Mouse (Mus musculus) midbrain, embryonic 16.5 days (tissue): ENCODE measurements around the gene Sh3rf3. TPM values are rescaled to one million over a fixed set of nuclear protein-coding genes. Genes with fewer than 3 reads are reported as not detected.
A peak's percentile ranks its signal among the peaks of the same experiment; 100 is the strongest.

ENCODE experiments used
- ATAC-seq: fragments of 200-750 bp; cut with Nextera tagmentation; 2 replicates; pipeline ENCODE4 v1.8.0; 2017; ENCODE audit warnings: moderate TSS enrichment
- H3K27ac ChIP-seq: fragments of 300-500 bp; sonication (generic); 2 replicates; pipeline ENCODE4 v1.5.1; 2014; ENCODE audit warnings: mild to moderate bottlenecking, low read length, mixed read lengths
- H3K27me3 ChIP-seq: fragments of 300-500 bp; sonication (generic); 2 replicates; pipeline ENCODE4 v1.6.1; 2014; ENCODE audit warnings: low read depth, low read length, mixed read lengths; ENCODE audit not compliant: control insufficient read depth, insufficient read depth
- H3K36me3 ChIP-seq: fragments of 300-500 bp; sonication (generic); 2 replicates; pipeline ENCODE4 v1.6.1; 2014; ENCODE audit warnings: mild to moderate bottlenecking, low read length, moderate library complexity, mixed read lengths; ENCODE audit not compliant: control insufficient read depth, insufficient read depth
- H3K4me1 ChIP-seq: fragments of 300-500 bp; sonication (generic); 2 replicates; pipeline ENCODE4 v1.6.1; 2014; ENCODE audit warnings: mild to moderate bottlenecking, low read length, mixed read lengths; ENCODE audit not compliant: control insufficient read depth, insufficient read depth
- H3K4me2 ChIP-seq: fragments of 300-500 bp; sonication (generic); 2 replicates; pipeline ENCODE4 v1.6.1; 2014; ENCODE audit warnings: mild to moderate bottlenecking, low read length, mixed read lengths
- H3K4me3 ChIP-seq: fragments of 300-500 bp; sonication (generic); 2 replicates; pipeline ENCODE4 v1.5.1; 2014; ENCODE audit warnings: low read depth, mild to moderate bottlenecking, low read length, moderate library complexity, mixed read lengths
- H3K9ac ChIP-seq: fragments of 300-500 bp; sonication (generic); 2 replicates; pipeline ENCODE4 v1.6.1; 2014; ENCODE audit warnings: low read depth, low read length, mixed read lengths
- H3K9me3 ChIP-seq: fragments of 300-500 bp; sonication (generic); replicated peaks from 2 replicates; pipeline ENCODE4 v1.6.1; 2014; ENCODE audit warnings: mild to moderate bottlenecking, low read length, mixed read lengths; ENCODE audit not compliant: control insufficient read depth, poor library complexity, severe bottlenecking
- WGBS: fragments of 180-500 bp; shearing (Covaris S2); extraction: QIAGEN DNeasy Blood & Tissue Kit; methylation state at CpG from one replicate; pipeline ENCODE4 v1.1.7; 2014; 5-methylcytosine and 5-hydroxymethylcytosine counted together
- polyA plus RNA-seq: library from polyadenylated mRNA; unstranded; fragments of >200 nt; fragmentation: Nextera tagmentation; extraction: Ambion mirVana; gene quantifications from 2 replicates; pipeline ENCODE4 v1.2.1, GENCODE M21; 2015

Gene Sh3rf3
- polyA plus RNA-seq, 1 experiment from 2014 or later: 3.1 TPM

- ATAC-seq: no peak
- Histone ChIP-seq H3K4me1 (peaks cover 4% of the 10 kb centered on the region), H3K27me3 (no peaks in the 10 kb centered on the region), H3K36me3 (no peaks in the 10 kb centered on the region), H3K27ac (no peak overlapping the region), H3K9ac (no peak overlapping the region), H3K9me3 (no peaks in the 10 kb centered on the region), H3K4me2 (no peak overlapping the region), H3K4me3 (no peak overlapping the region)
- WGBS: 86% methylated on average over 2 of the region's 2 CpGs
Measured at GRCm38 (mm10) chr10:58885816-58886215, 72.7 kb downstream of the Sh3rf3 start.

- peak overlapping the region; percentile 12; the same call in 1 of the 2 replicates for H3K4me2 ChIP-seq
- no peak overlapping the region for H3K9ac ChIP-seq
Measured at GRCm38 (mm10) chr10:58890671-58891439, 77.7 kb downstream of the Sh3rf3 start.

DNA sequence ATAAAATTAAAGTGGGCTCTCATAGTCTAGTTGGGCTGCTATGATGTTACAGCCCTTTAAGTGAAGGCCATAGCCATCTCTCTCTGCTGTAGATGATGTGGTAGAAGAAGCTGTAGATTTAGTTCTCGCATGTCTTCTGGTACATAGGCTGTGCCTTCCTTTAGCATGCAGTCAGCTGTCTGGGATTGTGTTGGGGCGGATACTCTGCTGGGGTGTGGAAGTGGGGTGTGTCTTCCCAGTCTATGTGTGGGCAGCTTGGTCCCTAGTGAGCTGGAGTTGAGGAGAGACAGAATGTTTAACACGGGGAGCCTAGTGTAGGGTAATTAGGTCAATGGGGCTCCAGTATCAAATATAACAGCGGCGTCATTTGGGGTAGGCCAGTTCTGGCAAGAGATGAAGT lies 82.3 kb downstream of the Sh3rf3 start:
- Histone ChIP-seq H3K4me3 (no peak overlapping the region), H3K9me3 (no peaks in the 10 kb centered on the region), H3K36me3 (no peaks in the 10 kb centered on the region), H3K27ac (no peak overlapping the region), H3K4me1 (peaks cover 11% of the 10 kb centered on the region), H3K27me3 (no peaks in the 10 kb centered on the region), H3K4me2 (no peak overlapping the region), H3K9ac (no peak overlapping the region)
- no peak for ATAC-seq
- WGBS: 89% methylated on average over 5 of the region's 5 CpGs

More at GRCm38 (mm10) chr10:58890671-58891439, 77.7 kb downstream of the Sh3rf3 start:
- no peak overlapping the region for H3K27ac ChIP-seq
- no peak overlapping the region for H3K4me3 ChIP-seq
- peaks cover 11% of the 10 kb centered on the region for H3K4me1 ChIP-seq
- no peaks in the 10 kb centered on the region for H3K9me3 ChIP-seq
- peak; percentile 74 for ATAC-seq
- H3K36me3 ChIP-seq: no peaks in the 10 kb centered on the region
- 21% methylated on average over 16 of the region's 16 CpGs for WGBS
- H3K27me3 ChIP-seq: no peaks in the 10 kb centered on the region

DNA sequence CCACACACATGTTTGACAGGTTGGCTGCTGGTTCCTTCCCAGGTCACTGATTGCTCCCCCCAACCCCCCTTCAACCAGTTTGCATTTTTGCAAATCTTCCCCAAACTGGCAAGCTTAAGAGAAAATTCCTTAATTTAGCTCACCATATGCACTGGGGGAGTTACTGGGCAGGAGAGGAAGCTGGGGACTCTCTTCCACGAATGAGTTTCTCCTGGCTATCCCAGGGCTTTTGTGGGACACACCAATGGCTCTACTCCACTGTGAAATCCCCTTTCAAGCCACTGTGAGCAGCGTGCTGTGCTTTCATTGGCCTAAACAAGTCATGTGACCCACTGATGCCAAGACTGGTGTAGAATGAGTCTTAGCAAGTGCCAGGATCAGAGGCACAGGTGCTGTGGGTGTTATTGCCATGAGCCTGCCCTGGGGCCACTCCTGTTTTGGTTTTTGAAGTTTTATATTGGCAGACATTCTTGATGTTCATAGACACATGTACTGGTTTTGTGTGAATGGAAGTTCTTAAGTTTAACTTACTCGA lies 83.9 kb downstream of the Sh3rf3 start:
- ATAC-seq: no peak
- no peak overlapping the region for H3K9ac ChIP-seq
- H3K4me2 ChIP-seq: no peak overlapping the region
- 56% methylated on average over 3 of the region's 3 CpGs for WGBS
- H3K27ac ChIP-seq: no peak overlapping the region
- no peaks in the 10 kb centered on the region for H3K27me3 ChIP-seq
- no peaks in the 10 kb centered on the region for H3K9me3 ChIP-seq
- no peaks in the 10 kb centered on the region for H3K36me3 ChIP-seq
- H3K4me1 ChIP-seq: no peaks in the 10 kb centered on the region
- H3K4me3 ChIP-seq: no peak overlapping the region

GRCm38 (mm10) chr10:58905253-58905652 lies 92.1 kb downstream of the Sh3rf3 start:
- H3K27ac ChIP-seq: no peak overlapping the region
- H3K4me1 ChIP-seq: peaks cover 3% of the 10 kb centered on the region; the same call in 1 of the 2 replicates
- no peak overlapping the region for H3K4me3 ChIP-seq
- H3K36me3 ChIP-seq: no peaks in the 10 kb centered on the region
- WGBS: 28% methylated on average over 6 of the region's 6 CpGs
- no peak overlapping the region for H3K9ac ChIP-seq
- no peak overlapping the region for H3K4me2 ChIP-seq
- ATAC-seq: no peak
- H3K9me3 ChIP-seq: no peaks in the 10 kb centered on the region
- no peaks in the 10 kb centered on the region for H3K27me3 ChIP-seq

- peak; percentile 70 for ATAC-seq
- Histone ChIP-seq H3K4me1 (peaks cover 3% of the 10 kb centered on the region; the same call in 1 of the 2 replicates), H3K9me3 (no peaks in the 10 kb centered on the region), H3K36me3 (no peaks in the 10 kb centered on the region), H3K4me2 (no peak overlapping the region), H3K4me3 (no peak overlapping the region), H3K27ac (no peak overlapping the region), H3K27me3 (no peaks in the 10 kb centered on the region), H3K9ac (no peak overlapping the region)
- WGBS: 34% methylated on average over 5 of the region's 5 CpGs
Measured at GRCm38 (mm10) chr10:58907001-58907443, 93.9 kb downstream of the Sh3rf3 start.

GRCm38 (mm10) chr10:58908451-58908850 lies 95.3 kb downstream of the Sh3rf3 start:
- H3K4me1 ChIP-seq: peaks cover 3% of the 10 kb centered on the region; the same call in 1 of the 2 replicates
- 69% methylated on average over 8 of the region's 8 CpGs for WGBS
- H3K4me3 ChIP-seq: no peak overlapping the region
- no peaks in the 10 kb centered on the region for H3K9me3 ChIP-seq
- no peak overlapping the region for H3K9ac ChIP-seq
- H3K36me3 ChIP-seq: no peaks in the 10 kb centered on the region
- H3K27me3 ChIP-seq: no peaks in the 10 kb centered on the region
- H3K4me2 ChIP-seq: no peak overlapping the region
- ATAC-seq: no peak
- no peak overlapping the region for H3K27ac ChIP-seq

DNA sequence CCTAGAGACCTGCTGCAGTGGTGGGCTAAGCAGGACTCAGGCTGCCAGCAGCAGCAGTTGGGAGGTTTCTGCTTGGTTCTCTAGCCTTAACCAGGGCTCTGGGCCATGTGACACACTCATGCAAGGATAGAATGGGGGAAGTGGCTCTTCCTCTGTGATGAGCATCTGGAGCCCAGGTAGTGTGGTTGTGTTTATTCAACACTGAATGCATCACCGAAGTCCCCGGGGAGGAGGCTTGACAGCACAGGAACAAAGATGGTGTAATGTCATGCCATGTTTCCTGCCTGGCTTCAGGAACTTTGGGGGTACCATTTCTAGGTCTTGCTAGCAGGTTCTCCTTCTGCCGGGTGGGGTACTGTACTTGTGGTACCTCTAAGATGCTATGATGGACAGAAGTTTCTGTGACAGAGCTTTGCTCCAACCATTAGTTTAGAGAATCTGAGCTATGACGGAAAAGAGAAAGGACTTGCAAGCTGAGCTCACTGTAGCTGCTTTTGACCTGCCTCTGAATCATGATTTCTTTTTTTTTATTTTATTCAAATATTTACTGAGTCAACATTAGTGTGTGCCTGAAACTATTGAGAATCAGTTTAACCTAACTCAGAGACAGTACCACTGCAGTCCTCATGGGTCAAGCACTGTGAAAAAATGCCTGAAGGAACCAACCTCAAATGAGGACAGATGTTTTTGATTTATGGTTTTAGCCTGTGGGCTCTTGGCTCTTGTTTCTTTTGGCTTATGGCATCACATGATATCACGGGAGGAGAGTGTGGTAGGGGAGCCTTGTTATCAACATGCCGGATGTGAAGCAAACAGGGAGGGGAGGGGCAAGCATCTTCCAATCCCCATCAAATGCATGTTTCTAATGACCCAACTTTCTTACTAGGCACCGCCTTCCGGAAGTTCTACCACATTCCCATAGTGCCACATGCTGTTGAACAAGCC lies 102.4 kb downstream of the Sh3rf3 start:
- no peaks in the 10 kb centered on the region for H3K9me3 ChIP-seq
- no peaks in the 10 kb centered on the region for H3K27me3 ChIP-seq
- H3K4me3 ChIP-seq: no peak overlapping the region
- WGBS: 92% methylated on average over 8 of the region's 8 CpGs
- no peaks in the 10 kb centered on the region for H3K4me1 ChIP-seq
- no peak overlapping the region for H3K9ac ChIP-seq
- no peak overlapping the region for H3K4me2 ChIP-seq
- no peaks in the 10 kb centered on the region for H3K36me3 ChIP-seq
- ATAC-seq: no peak
- no peak overlapping the region for H3K27ac ChIP-seq
